Mouse (Mus musculus): ENCODE measurements around the gene 4931406P16Rik. TPM values are rescaled to one million over a fixed set of nuclear protein-coding genes. Genes with fewer than 3 reads are reported as not detected.
"Not testable (repeated sequence)": the region's sequence is repeated elsewhere in the genome, so short reads cannot be mapped to it uniquely, and the experiment has no call there.

The 4931406P16Rik gene
- polyA plus RNA-seq, 1 experiment from 2014 or later = 40.5 TPM

GRCm38 (mm10) chr7:34216474-34216873 lies 96.9 kb downstream of the 4931406P16Rik start:
- ATAC-seq (ENCODE audit: insufficient number of reproducible peaks, insufficient read depth, low FRiP score, low read depth) = no peak
- Histone ChIP-seq H3K9me3 (ENCODE audit: control insufficient read depth, low read length) (no peaks in the 10 kb centered on the region), H3K9ac (ENCODE audit: low read length) (no peak overlapping the region), H3K4me2 (ENCODE audit: low read length) (no peak overlapping the region), H3K27ac (replicated peaks in 1 of 2; ENCODE audit: control insufficient read depth in 1 of 2, insufficient read depth in 1 of 2, low read depth in 2 of 2, low read length in 2 of 2) (no peak overlapping the region), H3K36me3 (ENCODE audit: control insufficient read depth, insufficient read depth, low read length) (peaks cover 100% of the 10 kb centered on the region), H3K27me3 (ENCODE audit: control insufficient read depth, insufficient read depth, low read length) (no peaks in the 10 kb centered on the region), H3K4me1 (ENCODE audit: control insufficient read depth in 2 of 2, insufficient read depth in 2 of 2, low read length in 2 of 2) (no peaks in the 10 kb centered on the region), H3K4me3 (ENCODE audit: control insufficient read depth in 1 of 2, insufficient read depth in 1 of 2, low read depth in 1 of 2, low read length in 2 of 2) (no peak overlapping the region)
- WGBS = 90% methylated on average over 10 of the region's 10 CpGs

- ATAC-seq (ENCODE audit: insufficient number of reproducible peaks, insufficient read depth, low FRiP score, low read depth) = no peak
- H3K4me3 ChIP-seq (ENCODE audit: control insufficient read depth in 1 of 2, insufficient read depth in 1 of 2, low read depth in 1 of 2, low read length in 2 of 2) = no peak overlapping the region
- H3K36me3 ChIP-seq (ENCODE audit: control insufficient read depth, insufficient read depth, low read length) = peaks cover 100% of the 10 kb centered on the region
- 86% methylated on average over 9 of the region's 9 CpGs for WGBS
- H3K9me3 ChIP-seq (ENCODE audit: control insufficient read depth, low read length) = no peaks in the 10 kb centered on the region
- H3K27ac ChIP-seq (replicated peaks in 1 of 2; ENCODE audit: control insufficient read depth in 1 of 2, insufficient read depth in 1 of 2, low read depth in 2 of 2, low read length in 2 of 2) = no peak overlapping the region
- H3K9ac ChIP-seq (ENCODE audit: low read length) = no peak overlapping the region
- no peaks in the 10 kb centered on the region for H3K4me1 ChIP-seq (ENCODE audit: control insufficient read depth in 2 of 2, insufficient read depth in 2 of 2, low read length in 2 of 2)
- H3K27me3 ChIP-seq (ENCODE audit: control insufficient read depth, insufficient read depth, low read length) = no peaks in the 10 kb centered on the region
- H3K4me2 ChIP-seq (ENCODE audit: low read length) = no peak overlapping the region
Observed at GRCm38 (mm10) chr7:34215481-34215880, 97.9 kb downstream of the 4931406P16Rik start.

- peaks cover 100% of the 10 kb centered on the region for H3K36me3 ChIP-seq (ENCODE audit: control insufficient read depth, insufficient read depth, low read length)
- H3K9ac ChIP-seq (ENCODE audit: low read length) = no peak overlapping the region
- no peak for ATAC-seq (ENCODE audit: insufficient number of reproducible peaks, insufficient read depth, low FRiP score, low read depth)
- H3K4me1 ChIP-seq (ENCODE audit: control insufficient read depth in 2 of 2, insufficient read depth in 2 of 2, low read length in 2 of 2) = no peaks in the 10 kb centered on the region
- H3K27me3 ChIP-seq (ENCODE audit: control insufficient read depth, insufficient read depth, low read length) = no peaks in the 10 kb centered on the region
- no peak overlapping the region for H3K4me3 ChIP-seq (ENCODE audit: control insufficient read depth in 1 of 2, insufficient read depth in 1 of 2, low read depth in 1 of 2, low read length in 2 of 2)
- no peak overlapping the region for H3K27ac ChIP-seq (replicated peaks in 1 of 2; ENCODE audit: control insufficient read depth in 1 of 2, insufficient read depth in 1 of 2, low read depth in 2 of 2, low read length in 2 of 2)
- WGBS = 91% methylated on average over 8 of the region's 8 CpGs
- H3K9me3 ChIP-seq (ENCODE audit: control insufficient read depth, low read length) = no peaks in the 10 kb centered on the region
- no peak overlapping the region for H3K4me2 ChIP-seq (ENCODE audit: low read length)
Observed at GRCm38 (mm10) chr7:34214644-34215043, 98.7 kb downstream of the 4931406P16Rik start.

- Histone ChIP-seq H3K9me3 (ENCODE audit: control insufficient read depth, low read length) (no peaks in the 10 kb centered on the region), H3K4me1 (ENCODE audit: control insufficient read depth in 2 of 2, insufficient read depth in 2 of 2, low read length in 2 of 2) (no peaks in the 10 kb centered on the region), H3K4me3 (ENCODE audit: control insufficient read depth in 1 of 2, insufficient read depth in 1 of 2, low read depth in 1 of 2, low read length in 2 of 2) (no peak overlapping the region), H3K9ac (ENCODE audit: low read length) (no peak overlapping the region), H3K27me3 (ENCODE audit: control insufficient read depth, insufficient read depth, low read length) (no peaks in the 10 kb centered on the region), H3K36me3 (ENCODE audit: control insufficient read depth, insufficient read depth, low read length) (peaks cover 100% of the 10 kb centered on the region), H3K4me2 (ENCODE audit: low read length) (no peak overlapping the region), H3K27ac (replicated peaks in 1 of 2; ENCODE audit: control insufficient read depth in 1 of 2, insufficient read depth in 1 of 2, low read depth in 2 of 2, low read length in 2 of 2) (no peak overlapping the region)
- no peak for ATAC-seq (ENCODE audit: insufficient number of reproducible peaks, insufficient read depth, low FRiP score, low read depth)
- WGBS = 86% methylated on average over 7 of the region's 7 CpGs
Observed at GRCm38 (mm10) chr7:34213281-34213680, 100.1 kb downstream of the 4931406P16Rik start.

GRCm38 (mm10) chr7:34208027-34208745 lies 105.2 kb downstream of the 4931406P16Rik start:
- H3K4me2 ChIP-seq (ENCODE audit: low read length) = no peak overlapping the region
- WGBS = 81% methylated on average over 9 of the region's 9 CpGs
- peaks cover 100% of the 10 kb centered on the region for H3K36me3 ChIP-seq (ENCODE audit: control insufficient read depth, insufficient read depth, low read length)
- H3K9ac ChIP-seq (ENCODE audit: low read length) = no peak overlapping the region
- H3K27ac ChIP-seq (replicated peaks in 1 of 2; ENCODE audit: control insufficient read depth in 1 of 2, insufficient read depth in 1 of 2, low read depth in 2 of 2, low read length in 2 of 2) = no peak overlapping the region
- H3K4me3 ChIP-seq (ENCODE audit: control insufficient read depth in 1 of 2, insufficient read depth in 1 of 2, low read depth in 1 of 2, low read length in 2 of 2) = no peak overlapping the region
- H3K4me1 ChIP-seq (ENCODE audit: control insufficient read depth in 2 of 2, insufficient read depth in 2 of 2, low read length in 2 of 2) = no peaks in the 10 kb centered on the region
- H3K9me3 ChIP-seq (ENCODE audit: control insufficient read depth, low read length) = no peaks in the 10 kb centered on the region
- ATAC-seq (ENCODE audit: insufficient number of reproducible peaks, insufficient read depth, low FRiP score, low read depth) = no peak
- no peaks in the 10 kb centered on the region for H3K27me3 ChIP-seq (ENCODE audit: control insufficient read depth, insufficient read depth, low read length)

- H3K4me1 ChIP-seq (ENCODE audit: control insufficient read depth in 2 of 2, insufficient read depth in 2 of 2, low read length in 2 of 2) = no peaks in the 10 kb centered on the region
- H3K27me3 ChIP-seq (ENCODE audit: control insufficient read depth, insufficient read depth, low read length) = no peaks in the 10 kb centered on the region
- H3K4me3 ChIP-seq (ENCODE audit: control insufficient read depth in 1 of 2, insufficient read depth in 1 of 2, low read depth in 1 of 2, low read length in 2 of 2) = no peak overlapping the region
- no peak overlapping the region for H3K9ac ChIP-seq (ENCODE audit: low read length)
- WGBS = 90% methylated on average over 6 of the region's 6 CpGs
- no peak for ATAC-seq (ENCODE audit: insufficient number of reproducible peaks, insufficient read depth, low FRiP score, low read depth)
- H3K9me3 ChIP-seq (ENCODE audit: control insufficient read depth, low read length) = no peaks in the 10 kb centered on the region
- peaks cover 100% of the 10 kb centered on the region for H3K36me3 ChIP-seq (ENCODE audit: control insufficient read depth, insufficient read depth, low read length)
- no peak overlapping the region for H3K27ac ChIP-seq (replicated peaks in 1 of 2; ENCODE audit: control insufficient read depth in 1 of 2, insufficient read depth in 1 of 2, low read depth in 2 of 2, low read length in 2 of 2)
- H3K4me2 ChIP-seq (ENCODE audit: low read length) = no peak overlapping the region
Observed at GRCm38 (mm10) chr7:34206331-34206730, 107.0 kb downstream of the 4931406P16Rik start.

- peaks cover 69% of the 10 kb centered on the region for H3K36me3 ChIP-seq (ENCODE audit: control insufficient read depth, insufficient read depth, low read length)
- H3K4me2 ChIP-seq (ENCODE audit: low read length); H3K27me3 ChIP-seq (ENCODE audit: control insufficient read depth, insufficient read depth, low read length); H3K9me3 ChIP-seq (ENCODE audit: control insufficient read depth, low read length); H3K27ac ChIP-seq (replicated peaks in 1 of 2; ENCODE audit: control insufficient read depth in 1 of 2, insufficient read depth in 1 of 2, low read depth in 2 of 2, low read length in 2 of 2); H3K4me1 ChIP-seq (ENCODE audit: control insufficient read depth in 2 of 2, insufficient read depth in 2 of 2, low read length in 2 of 2); H3K9ac ChIP-seq (ENCODE audit: low read length); H3K4me3 ChIP-seq (ENCODE audit: control insufficient read depth in 1 of 2, insufficient read depth in 1 of 2, low read depth in 1 of 2, low read length in 2 of 2); ATAC-seq (ENCODE audit: insufficient number of reproducible peaks, insufficient read depth, low FRiP score, low read depth): not testable (repeated sequence)
- 93% methylated on average over 10 of the region's 10 CpGs for WGBS
Observed at GRCm38 (mm10) chr7:34202147-34202546, 111.2 kb downstream of the 4931406P16Rik start.

GRCm38 (mm10) chr7:34200829-34201228 lies 112.5 kb downstream of the 4931406P16Rik start:
- no peak for ATAC-seq (ENCODE audit: insufficient number of reproducible peaks, insufficient read depth, low FRiP score, low read depth)
- Histone ChIP-seq H3K4me3 (ENCODE audit: control insufficient read depth in 1 of 2, insufficient read depth in 1 of 2, low read depth in 1 of 2, low read length in 2 of 2) (no peak overlapping the region), H3K4me2 (ENCODE audit: low read length) (no peak overlapping the region), H3K9me3 (ENCODE audit: control insufficient read depth, low read length) (0 out of 2 replicates have a peak, but pooled peaks cover 3% of the 10 kb centered on the region), H3K27ac (replicated peaks in 1 of 2; ENCODE audit: control insufficient read depth in 1 of 2, insufficient read depth in 1 of 2, low read depth in 2 of 2, low read length in 2 of 2) (no peak overlapping the region), H3K4me1 (ENCODE audit: control insufficient read depth in 2 of 2, insufficient read depth in 2 of 2, low read length in 2 of 2) (peaks cover 0 to under 1% of the 10 kb centered on the region in 2 experiments; a peak in 1 of 4 replicates), H3K36me3 (ENCODE audit: control insufficient read depth, insufficient read depth, low read length) (peaks cover 56% of the 10 kb centered on the region), H3K9ac (ENCODE audit: low read length) (no peak overlapping the region), H3K27me3 (ENCODE audit: control insufficient read depth, insufficient read depth, low read length) (no peaks in the 10 kb centered on the region)
- WGBS = 100% methylated on average over 2 of the region's 2 CpGs
